Mouse (Mus musculus) cerebellum, postnatal 4 days (tissue): ENCODE measurements at regions not wholly inside any gene's neighbourhood (a gene's known extent, or its start where the extent isn't known, plus 50 kb on each side); places are given as distances from the start of the nearest gene placed in this dataset.
"Not testable (repeated sequence)": the region's sequence is repeated elsewhere in the genome, so short reads cannot be mapped to it uniquely, and the experiment has no call there.

Source experiments
- DNase-seq, 2 experiments: peaks; one replicate each; pipeline ENCODE4 v3.0.0; 2022; ENCODE audit warnings: low spot score in 2 of 2, mixed read lengths in 1 of 2

- no peak for DNase-seq
Measured at GRCm38 (mm10) chr10:72298824-72299551, 355.7 kb upstream of the Zwint start.

DNA sequence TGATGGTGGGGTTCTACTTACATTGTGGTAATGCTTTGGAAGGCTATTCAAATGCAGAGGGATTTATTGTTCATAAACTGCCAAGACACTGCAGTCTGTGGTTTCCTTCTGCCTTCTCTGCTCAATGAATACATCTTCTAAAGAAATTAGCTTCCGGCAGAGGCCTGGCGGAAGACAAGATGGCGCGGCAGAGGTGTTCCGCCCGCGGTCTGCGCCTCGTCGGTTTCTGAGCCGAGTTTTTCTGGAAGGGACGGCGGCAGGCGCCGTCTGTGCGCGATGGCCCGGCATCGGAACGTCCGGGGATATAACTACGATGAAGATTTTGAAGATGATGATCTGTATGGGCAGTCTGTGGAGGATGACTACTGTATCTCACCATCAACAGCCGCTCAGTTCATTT is 345.6 kb upstream of the Zwint start:
- DNase-seq: not testable (repeated sequence)

GRCm38 (mm10) chr10:72318308-72318707 is 336.3 kb upstream of the Zwint start:
- no peak for DNase-seq

GRCm38 (mm10) chr10:72320307-72320706 is 334.3 kb upstream of the Zwint start:
- no peak for DNase-seq

DNA sequence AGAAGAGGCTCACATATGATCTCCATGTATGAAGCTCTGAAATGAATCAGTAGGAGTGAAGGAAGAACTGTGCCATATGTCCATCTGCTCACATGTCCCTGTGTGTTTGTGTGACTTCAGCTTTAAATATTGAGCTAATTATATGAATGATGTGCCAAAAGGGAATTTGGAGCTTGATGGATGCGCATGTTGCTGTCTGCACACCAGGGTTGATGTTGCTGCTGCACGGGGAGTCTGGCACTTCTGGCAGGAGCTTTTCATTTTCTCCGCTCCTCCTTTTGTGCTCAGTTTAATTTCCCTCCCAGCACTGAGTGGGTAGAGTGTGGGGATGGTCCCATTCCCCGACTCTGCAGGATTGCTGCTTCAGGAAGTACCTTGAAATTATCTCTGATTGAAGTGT is 328.0 kb upstream of the Zwint start:
- DNase-seq: peak in 1 of 2 experiments; percentile 4

DNA sequence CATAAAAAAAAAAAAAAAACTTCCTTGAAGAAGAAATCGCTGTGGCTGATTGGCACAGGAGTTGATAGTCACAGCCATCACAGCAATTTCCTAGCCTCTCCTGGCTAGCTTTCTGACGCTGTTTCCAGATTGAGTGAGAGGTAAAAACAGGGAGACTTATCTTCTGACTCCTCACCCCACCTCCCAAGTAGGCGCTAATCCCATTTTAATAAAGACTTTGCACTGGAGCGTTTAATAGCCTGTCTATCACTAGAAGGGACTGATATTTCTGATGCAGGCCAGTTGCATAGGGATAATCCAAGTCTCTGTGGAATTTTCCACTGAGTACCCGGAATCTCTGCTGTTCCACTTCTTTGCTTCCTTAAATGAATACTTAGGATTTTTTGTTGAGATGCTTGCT is 307.4 kb upstream of the Zwint start:
- no peak for DNase-seq

DNA sequence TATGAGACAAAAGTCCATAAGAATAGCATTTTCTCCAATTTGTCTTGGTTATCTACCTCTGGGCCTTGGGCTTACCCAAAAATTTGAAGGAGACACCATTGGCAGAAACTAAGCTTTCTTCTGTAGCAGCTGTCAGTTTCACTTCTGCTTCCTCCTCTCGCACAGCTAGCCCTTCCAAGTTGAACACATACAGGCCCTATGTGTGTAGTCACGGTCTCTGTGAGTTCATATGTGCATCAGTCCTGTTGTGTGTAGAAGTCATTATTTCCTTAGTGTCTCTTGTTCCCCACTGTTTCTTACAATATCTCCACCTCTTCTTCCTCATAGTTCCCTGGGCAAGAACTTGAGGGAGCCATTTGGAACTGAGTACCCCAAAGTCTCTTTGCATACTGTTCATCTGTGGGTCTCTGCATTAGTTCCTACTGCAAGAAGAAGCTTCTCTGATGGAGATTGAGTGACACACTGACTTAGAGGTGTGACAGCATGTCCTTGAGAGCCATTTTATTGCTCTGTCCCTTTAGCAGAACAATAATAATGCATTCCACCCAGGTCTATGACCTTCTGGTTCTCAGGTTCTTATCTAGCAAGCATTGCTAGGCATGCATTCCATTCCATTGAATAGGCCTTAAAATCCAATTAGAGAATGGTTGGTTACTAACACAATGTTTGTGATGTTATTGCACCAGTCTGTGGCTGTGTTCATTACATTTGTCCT is 306.5 kb upstream of the Zwint start:
- DNase-seq: no peak

GRCm38 (mm10) chr10:72352810-72353209 is 301.8 kb upstream of the Zwint start:
- DNase-seq: no peak

DNA sequence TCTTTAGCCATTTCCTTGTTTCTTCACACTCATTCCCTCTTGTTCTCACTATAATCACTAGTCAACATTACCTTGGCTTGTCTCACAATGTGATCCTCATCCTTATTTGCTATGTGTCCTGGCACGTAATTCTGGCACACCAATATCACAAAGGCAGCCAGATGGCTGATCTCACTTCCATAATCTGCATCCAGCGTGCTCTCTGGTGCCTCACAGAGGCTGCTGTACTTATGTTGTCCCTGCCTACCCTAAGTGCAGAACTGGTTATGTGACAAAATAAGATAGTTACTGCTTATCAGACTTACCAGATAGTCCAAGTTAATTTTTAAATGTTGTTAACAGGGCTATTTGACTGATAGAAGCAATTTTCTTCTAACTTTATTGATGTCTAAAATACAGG is 301.1 kb upstream of the Zwint start:
- DNase-seq: no peak

GRCm38 (mm10) chr10:72383351-72383750 is 271.3 kb upstream of the Zwint start:
- no peak for DNase-seq

DNA sequence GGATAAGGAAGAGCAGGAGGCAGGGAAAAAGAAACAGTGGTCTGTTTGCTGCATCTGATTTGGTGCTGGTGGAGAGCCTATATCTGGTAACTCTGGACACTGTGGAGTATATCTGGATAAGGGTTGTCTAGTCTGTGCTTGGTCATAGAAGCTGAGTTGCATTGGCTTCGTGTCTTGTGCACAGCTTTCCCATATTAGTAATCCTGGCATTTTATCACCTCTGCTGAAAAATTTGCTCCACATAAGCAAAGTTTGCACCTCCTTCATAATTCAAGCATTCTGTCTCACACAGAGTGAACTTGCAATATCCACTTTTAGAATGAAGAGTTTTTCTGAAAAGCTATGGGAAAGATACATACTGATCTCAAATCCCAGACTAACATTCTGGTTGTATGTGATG is 269.8 kb upstream of the Zwint start:
- no peak for DNase-seq

DNA sequence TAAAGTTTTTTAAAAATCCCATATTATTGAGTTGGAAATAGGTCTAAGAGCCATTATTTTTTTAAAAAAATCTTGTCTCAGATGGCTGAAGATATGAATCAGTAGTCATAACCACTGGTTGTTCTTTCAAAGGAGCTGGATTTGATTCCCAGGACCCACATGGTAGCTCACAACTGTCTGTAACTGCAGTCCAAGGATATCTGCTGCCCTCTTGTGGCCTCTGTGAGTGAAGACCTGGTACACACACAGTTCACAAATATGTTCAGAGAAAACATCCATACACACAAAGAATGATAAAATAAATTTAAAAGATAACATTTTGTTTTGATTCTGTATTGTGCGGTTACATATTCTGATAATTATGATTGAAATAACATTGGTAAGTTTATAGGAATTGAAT is 263.2 kb upstream of the Zwint start:
- no peak for DNase-seq

GRCm38 (mm10) chr10:72393279-72394041 is 261.2 kb upstream of the Zwint start:
- peak in 1 of 2 experiments; percentile 8 for DNase-seq

- no peak for DNase-seq
Measured at GRCm38 (mm10) chr10:72394367-72394766, 260.3 kb upstream of the Zwint start.

DNA sequence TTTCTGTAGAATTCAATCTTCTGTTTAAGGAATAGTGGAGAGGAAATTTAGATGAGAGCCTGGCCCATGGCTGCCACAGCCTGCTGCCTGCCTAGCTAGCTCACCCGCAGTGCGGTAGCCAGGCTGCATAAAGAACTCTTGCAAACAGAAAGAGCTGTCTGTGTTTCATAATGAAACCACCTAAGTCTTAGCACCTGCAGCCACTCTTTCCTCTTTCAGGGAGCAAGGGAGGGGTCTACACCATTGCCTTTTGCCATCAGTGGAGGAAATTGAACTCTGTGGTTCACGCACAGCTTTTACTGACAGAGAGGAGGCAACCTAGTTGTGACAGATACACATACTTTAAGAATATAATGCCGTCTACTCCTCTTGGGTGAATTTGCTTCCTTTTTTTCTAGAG is 251.4 kb upstream of the Zwint start:
- DNase-seq: no peak

- DNase-seq: no peak
Measured at GRCm38 (mm10) chr10:72410305-72410704, 244.3 kb upstream of the Zwint start.

DNA sequence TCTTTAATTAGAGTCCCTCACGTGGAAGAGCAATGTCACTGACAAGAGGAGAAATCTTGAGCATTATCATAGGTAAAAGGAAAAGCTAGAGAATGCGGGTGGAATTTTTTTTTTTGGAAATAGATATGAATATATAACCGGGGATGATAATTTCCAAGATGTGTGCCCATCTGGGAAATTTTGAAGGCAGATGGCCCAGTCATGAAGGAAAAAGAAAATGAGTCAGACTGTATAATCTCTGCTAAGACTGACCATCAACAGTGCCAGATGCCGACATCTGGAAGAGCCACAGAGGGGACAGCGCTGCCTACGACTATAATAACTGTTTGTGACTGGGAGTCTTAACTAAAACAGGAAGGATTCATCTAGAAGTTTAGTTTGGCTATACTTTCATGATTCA is 243.0 kb upstream of the Zwint start:
- no peak for DNase-seq

DNA sequence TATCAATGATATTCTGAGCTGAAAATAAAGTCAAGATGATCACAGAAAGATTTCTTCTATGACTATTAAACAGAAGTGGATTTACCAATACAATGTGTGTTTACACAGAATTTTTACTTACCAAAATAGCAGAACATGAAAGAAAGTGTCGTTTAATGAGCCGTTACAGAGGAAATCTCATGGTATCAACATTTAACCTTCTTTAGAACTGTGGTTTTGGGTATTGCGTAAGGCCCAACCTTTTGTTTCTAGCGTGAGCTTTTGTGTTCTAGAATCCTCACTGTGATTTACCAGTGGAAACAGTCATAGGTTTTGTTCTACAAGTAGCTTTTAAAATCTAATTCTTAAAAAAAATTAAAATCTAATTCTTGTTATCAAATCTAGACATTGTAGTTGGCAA is 200.0 kb upstream of the Zwint start:
- DNase-seq: no peak

DNA sequence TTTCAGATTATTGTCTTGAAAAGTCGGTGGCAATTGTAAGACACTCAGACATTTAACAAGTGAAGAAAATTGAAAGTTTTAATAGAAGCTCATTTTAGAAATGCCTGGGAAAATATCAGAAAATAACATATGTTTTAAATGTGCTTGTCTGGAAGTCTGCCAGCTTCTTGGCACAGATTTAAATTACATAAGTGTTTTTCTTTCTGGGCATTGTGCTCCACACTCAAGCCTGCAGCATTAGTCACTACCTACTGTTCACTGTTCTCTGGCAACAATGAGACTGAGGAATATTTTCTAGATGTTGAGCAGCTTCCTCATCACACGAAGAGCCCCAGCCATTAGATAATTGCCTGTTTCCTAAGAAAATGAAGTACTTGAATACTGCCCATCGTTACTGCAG is 170.3 kb upstream of the Zwint start:
- DNase-seq: no peak

DNA sequence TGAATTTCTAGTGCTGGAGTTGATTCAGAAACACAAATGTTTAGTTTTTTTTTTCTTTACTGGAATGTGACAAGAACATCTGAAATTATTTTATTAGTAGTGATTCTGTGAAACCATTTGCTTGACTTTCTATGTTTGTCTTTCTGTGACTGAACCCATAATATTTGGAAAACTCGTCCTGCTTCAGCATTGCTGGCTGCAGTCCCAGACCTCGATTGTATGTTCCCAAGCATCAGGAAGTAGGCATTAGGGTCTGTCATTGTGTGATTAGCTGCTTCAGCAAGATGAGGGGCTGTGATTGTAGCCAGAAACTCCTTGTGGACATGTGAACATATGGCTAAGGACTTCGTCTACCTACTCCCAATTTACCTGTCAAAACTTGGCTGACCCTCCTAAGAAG is 122.2 kb upstream of the Zwint start:
- DNase-seq: no peak

DNA sequence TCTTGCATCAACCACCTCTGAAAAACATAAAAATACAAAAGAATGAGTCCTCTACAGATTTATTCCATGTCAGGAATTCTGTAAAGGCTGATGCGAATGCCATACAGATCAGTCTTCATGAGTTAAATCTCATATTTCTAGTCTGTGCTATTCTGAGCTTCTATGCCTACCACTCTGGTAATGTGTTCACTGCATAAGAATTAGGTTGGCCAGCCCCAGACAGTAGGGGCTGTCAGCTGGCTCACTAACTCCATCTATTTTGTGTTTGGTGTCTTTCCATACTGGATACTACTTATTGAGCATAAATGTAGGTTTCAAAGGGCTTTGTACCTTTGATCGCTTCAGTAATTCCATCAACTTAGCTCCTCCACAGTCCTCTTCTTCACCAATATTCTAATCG is 121.2 kb upstream of the Zwint start:
- no peak for DNase-seq

DNA sequence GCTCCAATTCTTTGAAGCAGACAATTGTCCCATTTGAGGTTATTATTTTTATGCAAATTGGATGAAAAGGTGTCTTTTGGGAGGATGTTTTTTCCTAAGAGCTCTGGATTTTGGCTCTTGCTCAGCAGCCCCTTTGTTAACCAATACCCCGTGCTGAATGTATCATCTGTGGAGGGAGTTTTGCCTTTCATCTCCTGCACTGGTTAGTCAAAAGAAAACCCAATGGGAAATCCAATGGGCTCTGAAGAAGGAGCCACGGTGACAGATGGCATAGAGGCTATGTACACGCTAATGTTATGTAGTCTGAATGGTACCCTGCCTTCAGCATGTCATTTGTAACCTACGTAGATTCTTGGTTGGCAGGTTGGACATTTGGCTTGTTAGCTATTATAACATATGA is 120.8 kb upstream of the Zwint start:
- no peak for DNase-seq

- peak in 1 of 2 experiments; percentile 10 for DNase-seq
Measured at GRCm38 (mm10) chr10:72549564-72549963, 105.1 kb upstream of the Zwint start.
